Mouse (Mus musculus): ENCODE results near the gene Olfr525. TPM values are rescaled to one million over a fixed set of nuclear protein-coding genes. Genes with fewer than 3 reads are reported as not detected.

Olfr525 gene
- not detected in 2 replicates for polyA plus RNA-seq (2012; rRNA removed)
- not detected in 2 replicates for polyA plus RNA-seq (2014; fragmentation: Nextera tagmentation; extraction: Ambion mirVana)

- Histone ChIP-seq H3K9ac (replicated peaks) (no peak within 1 kb of the TSS), H3K36me3 (replicated peaks; ENCODE audit: control insufficient read depth, insufficient read depth, low read depth) (no peaks in the 10 kb centered on the region), H3K9me3 (ENCODE audit: control insufficient read depth, low read length) (no peaks in the 10 kb centered on the region), H3K4me3 (ENCODE audit: insufficient read depth in 1 of 2, low read depth in 2 of 2, low read length in 2 of 2) (no peak within 1 kb of the TSS), H3K27ac (no peak within 1 kb of the TSS), H3K4me2 (ENCODE audit: low read depth) (no peak within 1 kb of the TSS), H3K27me3 (ENCODE audit: control insufficient read depth, insufficient read depth, low read length) (no peaks in the 10 kb centered on the region), H3K4me1 (replicated peaks; ENCODE audit: control insufficient read depth in 2 of 2, insufficient read depth in 2 of 2, low read length in 1 of 2) (no peaks in the 10 kb centered on the region)
- ATAC-seq (ENCODE audit: insufficient read depth) (no peak), DNase-seq (ENCODE audit: low read depth in 3 of 3, low spot score in 3 of 3) (no peak)
- 19% methylated on average over 1 of the region's 1 CpGs for WGBS (ENCODE audit: insufficient replicate concordance)
- TF ChIP-seq CTCF (IDR thresholded peaks at IDR 0.05; ENCODE audit: low read depth) (no peak), EP300 (IDR thresholded peaks at IDR 0.05; ENCODE audit: low read depth) (no peak)
Observed at GRCm38 (mm10) chr7:140320558-140320957, at the start of gene Olfr525. TSS of gene Olfr525 (plus strand) at chr7:140320858.

- WGBS (ENCODE audit: insufficient replicate concordance) = 70% methylated on average over 9 of the region's 9 CpGs
- Histone ChIP-seq H3K4me3 (ENCODE audit: insufficient read depth in 1 of 2, low read depth in 2 of 2, low read length in 2 of 2) (no peak overlapping the region), H3K27ac (no peak overlapping the region), H3K27me3 (ENCODE audit: control insufficient read depth, insufficient read depth, low read length) (no peaks in the 10 kb centered on the region), H3K9me3 (ENCODE audit: control insufficient read depth, low read length) (no peaks in the 10 kb centered on the region), H3K4me2 (ENCODE audit: low read depth) (no peak overlapping the region), H3K36me3 (replicated peaks; ENCODE audit: control insufficient read depth, insufficient read depth, low read depth) (no peaks in the 10 kb centered on the region), H3K4me1 (replicated peaks; ENCODE audit: control insufficient read depth in 2 of 2, insufficient read depth in 2 of 2, low read length in 1 of 2) (no peaks in the 10 kb centered on the region), H3K9ac (replicated peaks) (no peak overlapping the region)
- no peak for ATAC-seq (ENCODE audit: insufficient read depth)
- DNase-seq (ENCODE audit: low read depth in 3 of 3, low spot score in 3 of 3) = no peak
- TF ChIP-seq EP300 (IDR thresholded peaks at IDR 0.05; ENCODE audit: low read depth) = no peak
- no peak for TF ChIP-seq CTCF (IDR thresholded peaks at IDR 0.05; ENCODE audit: low read depth)
Observed at GRCm38 (mm10) chr7:140295746-140296145, 24.9 kb upstream of the Olfr525 start.

- Histone ChIP-seq H3K9ac (replicated peaks) (no peak overlapping the region), H3K36me3 (replicated peaks; ENCODE audit: control insufficient read depth, insufficient read depth, low read depth) (no peaks in the 10 kb centered on the region), H3K27ac (no peak overlapping the region), H3K4me3 (ENCODE audit: insufficient read depth in 1 of 2, low read depth in 2 of 2, low read length in 2 of 2) (no peak overlapping the region), H3K4me1 (replicated peaks; ENCODE audit: control insufficient read depth in 2 of 2, insufficient read depth in 2 of 2, low read length in 1 of 2) (no peaks in the 10 kb centered on the region), H3K9me3 (ENCODE audit: control insufficient read depth, low read length) (no peaks in the 10 kb centered on the region), H3K4me2 (ENCODE audit: low read depth) (no peak overlapping the region), H3K27me3 (ENCODE audit: control insufficient read depth, insufficient read depth, low read length) (no peaks in the 10 kb centered on the region)
- TF ChIP-seq CTCF (IDR thresholded peaks at IDR 0.05; ENCODE audit: low read depth) = no peak
- TF ChIP-seq EP300 (IDR thresholded peaks at IDR 0.05; ENCODE audit: low read depth) = no peak
- DNase-seq (ENCODE audit: low read depth in 3 of 3, low spot score in 3 of 3) (no peak), ATAC-seq (ENCODE audit: insufficient read depth) (no peak)
- WGBS (ENCODE audit: insufficient replicate concordance) = 53% methylated on average over 6 of the region's 6 CpGs
Observed at GRCm38 (mm10) chr7:140296876-140297275, 23.8 kb upstream of the Olfr525 start.

GRCm38 (mm10) chr7:140299416-140299815 lies 21.2 kb upstream of the Olfr525 start:
- ATAC-seq (ENCODE audit: insufficient read depth) (no peak), DNase-seq (ENCODE audit: low read depth in 3 of 3, low spot score in 3 of 3) (no peak)
- Histone ChIP-seq H3K4me2 (ENCODE audit: low read depth) (no peak overlapping the region), H3K27ac (no peak overlapping the region), H3K9me3 (ENCODE audit: control insufficient read depth, low read length) (no peaks in the 10 kb centered on the region), H3K36me3 (replicated peaks; ENCODE audit: control insufficient read depth, insufficient read depth, low read depth) (no peaks in the 10 kb centered on the region), H3K9ac (replicated peaks) (no peak overlapping the region), H3K27me3 (ENCODE audit: control insufficient read depth, insufficient read depth, low read length) (no peaks in the 10 kb centered on the region), H3K4me1 (replicated peaks; ENCODE audit: control insufficient read depth in 2 of 2, insufficient read depth in 2 of 2, low read length in 1 of 2) (no peaks in the 10 kb centered on the region), H3K4me3 (ENCODE audit: insufficient read depth in 1 of 2, low read depth in 2 of 2, low read length in 2 of 2) (no peak overlapping the region)
- 62% methylated on average over 3 of the region's 3 CpGs for WGBS (ENCODE audit: insufficient replicate concordance)
- TF ChIP-seq EP300 (IDR thresholded peaks at IDR 0.05; ENCODE audit: low read depth) (no peak), CTCF (IDR thresholded peaks at IDR 0.05; ENCODE audit: low read depth) (no peak)

- Histone ChIP-seq H3K4me2 (ENCODE audit: low read depth) (no peak overlapping the region), H3K4me1 (replicated peaks; ENCODE audit: control insufficient read depth in 2 of 2, insufficient read depth in 2 of 2, low read length in 1 of 2) (no peaks in the 10 kb centered on the region), H3K27ac (no peak overlapping the region), H3K27me3 (ENCODE audit: control insufficient read depth, insufficient read depth, low read length) (no peaks in the 10 kb centered on the region), H3K9ac (replicated peaks) (no peak overlapping the region), H3K36me3 (replicated peaks; ENCODE audit: control insufficient read depth, insufficient read depth, low read depth) (no peaks in the 10 kb centered on the region), H3K4me3 (ENCODE audit: insufficient read depth in 1 of 2, low read depth in 2 of 2, low read length in 2 of 2) (no peak overlapping the region), H3K9me3 (ENCODE audit: control insufficient read depth, low read length) (no peaks in the 10 kb centered on the region)
- no peak for ATAC-seq (ENCODE audit: insufficient read depth)
- 54% methylated on average over 3 of the region's 3 CpGs for WGBS (ENCODE audit: insufficient replicate concordance)
- TF ChIP-seq CTCF (IDR thresholded peaks at IDR 0.05; ENCODE audit: low read depth) (no peak), EP300 (IDR thresholded peaks at IDR 0.05; ENCODE audit: low read depth) (no peak)
- DNase-seq (ENCODE audit: low read depth in 3 of 3, low spot score in 3 of 3) = no peak
Observed at GRCm38 (mm10) chr7:140319861-140320385, 735 bp upstream of the Olfr525 start.

Measured in liver, embryonic 14.5 days (tissue).